Mouse (Mus musculus) hindbrain, embryonic 13.5 days (tissue): ENCODE measurements around the gene Foxd4. TPM values are rescaled to one million over a fixed set of nuclear protein-coding genes. Genes with fewer than 3 reads are reported as not detected.

Experiments
- ATAC-seq: fragments of 200-750 bp; cut with Nextera tagmentation; 2 replicates; pipeline ENCODE4 v1.8.0; 2017; ENCODE audit warnings: moderate TSS enrichment; ENCODE audit not compliant: low FRiP score
- H3K27ac ChIP-seq: fragments of 300-500 bp; sonication (generic); 2 replicates; pipeline ENCODE4 v1.5.1; 2015; ENCODE audit warnings: inconsistent platforms, mild to moderate bottlenecking, moderate library complexity
- H3K27me3 ChIP-seq: fragments of 300-500 bp; sonication (generic); 2 replicates; pipeline ENCODE4 v1.6.1; 2015; ENCODE audit warnings: mild to moderate bottlenecking, inconsistent platforms
- H3K36me3 ChIP-seq: fragments of 300-500 bp; sonication (generic); 2 replicates; pipeline ENCODE4 v1.6.1; 2015; ENCODE audit warnings: mild to moderate bottlenecking, inconsistent platforms
- H3K4me1 ChIP-seq: fragments of 300-500 bp; sonication (generic); replicated peaks from 2 replicates; pipeline ENCODE4 v1.6.1; 2015; ENCODE audit warnings: inconsistent platforms
- H3K4me2 ChIP-seq: fragments of 300-500 bp; sonication (generic); 2 replicates; pipeline ENCODE4 v1.6.1; 2015; ENCODE audit warnings: inconsistent platforms, mild to moderate bottlenecking, moderate library complexity
- H3K4me3 ChIP-seq: fragments of 300-500 bp; sonication (generic); 2 replicates; pipeline ENCODE4 v1.5.1; 2015; ENCODE audit warnings: mild to moderate bottlenecking, inconsistent platforms
- H3K9ac ChIP-seq: fragments of 300-500 bp; sonication (generic); 2 replicates; pipeline ENCODE4 v1.6.1; 2015; ENCODE audit warnings: mild to moderate bottlenecking, inconsistent platforms
- H3K9me3 ChIP-seq: fragments of 300-500 bp; sonication (generic); 2 replicates; pipeline ENCODE4 v1.6.1; 2016; ENCODE audit warnings: inconsistent platforms
- WGBS: fragments of 180-500 bp; shearing (Covaris S2); methylation state at CpG from one replicate; pipeline ENCODE4 v1.1.7; 2015; 5-methylcytosine and 5-hydroxymethylcytosine counted together
- polyA plus RNA-seq: library from polyadenylated mRNA; unstranded; fragments of >200 nt; fragmentation: Nextera tagmentation; extraction: Ambion mirVana; gene quantifications from 2 replicates; pipeline ENCODE4 v1.2.1, GENCODE M21; 2015

The Foxd4 gene
- polyA plus RNA-seq = 0.19 TPM in 1 of 2 replicates, not detected in the other

DNA sequence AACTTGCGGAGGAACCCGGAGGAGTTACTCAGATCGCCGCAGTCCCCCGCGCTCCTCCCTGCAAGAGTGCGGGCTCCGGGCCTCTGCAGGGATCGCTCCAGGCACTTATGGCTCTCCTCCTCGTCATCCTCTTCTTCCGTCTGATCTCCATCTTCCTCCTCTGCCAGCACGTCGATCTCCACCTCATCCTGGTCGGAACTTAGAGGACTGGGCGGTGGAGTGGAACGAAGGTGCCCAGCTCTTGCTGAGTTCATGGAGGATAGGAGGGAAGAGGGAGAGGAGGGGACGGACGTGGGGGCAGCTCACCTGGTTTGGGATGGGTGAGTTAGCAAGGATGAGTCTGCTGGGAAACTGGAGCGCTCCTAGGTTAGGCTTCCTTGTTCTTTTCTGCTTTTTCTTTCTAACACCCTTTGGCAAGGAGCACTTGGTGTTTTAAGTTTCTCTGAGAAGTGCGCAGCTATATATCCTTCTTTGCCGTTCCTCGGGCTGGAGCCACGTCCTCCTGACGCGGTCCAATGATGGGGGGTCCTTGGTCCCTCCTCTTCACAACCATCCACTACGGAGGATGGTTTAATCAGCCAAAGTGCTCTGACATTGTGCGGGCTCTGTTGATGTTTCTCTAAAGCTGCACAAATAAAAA, at the start of gene Foxd4:
Gene Foxd4, minus strand, starts transcription at position 617 of the 640 bp plus-strand sequence.
- ATAC-seq = 0 out of 2 replicates have a peak, but pooled peaks have one; percentile 27

DNA sequence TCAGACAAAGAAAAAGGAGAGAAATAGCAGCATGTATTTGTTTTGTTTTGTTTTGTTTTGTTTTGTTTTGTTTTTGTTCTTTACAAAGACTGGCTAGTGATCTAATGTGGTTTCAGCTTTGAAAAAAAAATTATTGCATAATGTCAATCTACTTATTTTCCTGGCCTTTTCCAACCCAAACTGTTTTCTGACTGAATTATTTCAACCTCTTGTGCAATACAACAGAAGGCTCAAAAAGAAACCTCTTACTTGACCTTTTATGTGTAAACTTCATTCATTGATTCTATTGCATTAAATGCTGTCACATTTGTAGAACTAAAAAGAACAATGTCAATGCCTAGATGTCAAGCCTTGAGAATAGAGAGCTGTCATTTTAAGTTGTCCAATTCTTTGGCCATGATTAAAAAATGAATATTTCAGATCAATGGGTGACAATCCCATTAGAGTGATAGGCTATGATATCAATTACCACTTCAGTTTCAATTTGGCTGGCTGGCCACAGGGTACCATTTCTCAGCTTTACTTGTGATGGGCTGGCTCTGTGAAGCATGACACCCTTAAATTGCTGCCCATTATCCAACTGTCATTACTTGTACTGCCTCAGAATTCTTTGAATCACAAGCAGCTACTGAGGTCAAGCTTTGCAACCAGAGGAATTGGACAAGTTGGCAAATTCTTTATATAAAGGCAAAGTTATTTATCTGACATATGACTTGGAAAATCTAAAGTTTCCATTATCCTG, 44.7 kb upstream of the Foxd4 start:
- Histone ChIP-seq H3K4me1 (no peaks in the 10 kb centered on the region), H3K36me3 (no peaks in the 10 kb centered on the region), H3K4me3 (no peak overlapping the region), H3K27ac (no peak overlapping the region), H3K4me2 (no peak overlapping the region), H3K9me3 (no peaks in the 10 kb centered on the region), H3K27me3 (no peaks in the 10 kb centered on the region), H3K9ac (no peak overlapping the region)
- no peak for ATAC-seq

More for the DNA sequence above, at the start of gene Foxd4:
- peak within 1 kb of the TSS; percentile 56 for H3K9ac ChIP-seq
- H3K4me1 ChIP-seq = peaks cover 23% of the 10 kb centered on the region
- H3K4me3 ChIP-seq = peak within 1 kb of the TSS; percentile 39
- H3K27ac ChIP-seq = no peak within 1 kb of the TSS
- under 1% methylated on average over 27 of the region's 27 CpGs for WGBS
- H3K4me2 ChIP-seq = peak within 1 kb of the TSS; percentile 64
- H3K27me3 ChIP-seq = peaks cover 90% of the 10 kb centered on the region
- H3K9me3 ChIP-seq = no peaks in the 10 kb centered on the region
- no peaks in the 10 kb centered on the region for H3K36me3 ChIP-seq

DNA sequence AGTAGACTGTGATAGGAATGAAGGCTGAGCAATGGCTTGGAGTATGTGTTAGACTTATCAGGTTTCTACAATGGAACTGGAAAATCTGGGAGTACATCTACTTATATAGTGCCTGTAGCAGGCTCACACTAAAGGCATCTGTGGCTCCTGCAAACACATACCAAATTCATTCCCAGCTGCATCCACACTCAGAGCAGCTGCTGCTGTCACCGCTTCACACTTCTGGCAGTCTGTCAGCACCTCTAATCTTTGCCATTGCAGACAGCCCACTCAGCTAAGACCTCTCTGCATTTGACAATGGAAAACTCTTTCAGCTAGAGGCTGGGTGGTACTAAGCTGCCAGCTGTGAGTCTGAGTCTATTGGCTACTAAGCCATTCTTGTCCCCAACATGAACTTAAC, 36.1 kb upstream of the Foxd4 start:
- Histone ChIP-seq H3K27ac (no peak overlapping the region), H3K4me2 (no peak overlapping the region), H3K9ac (no peak overlapping the region), H3K9me3 (no peaks in the 10 kb centered on the region), H3K4me3 (no peak overlapping the region), H3K4me1 (no peaks in the 10 kb centered on the region), H3K36me3 (peaks cover 6% of the 10 kb centered on the region), H3K27me3 (no peaks in the 10 kb centered on the region)
- ATAC-seq = no peak
- 68% methylated on average over 1 of the region's 1 CpGs for WGBS

DNA sequence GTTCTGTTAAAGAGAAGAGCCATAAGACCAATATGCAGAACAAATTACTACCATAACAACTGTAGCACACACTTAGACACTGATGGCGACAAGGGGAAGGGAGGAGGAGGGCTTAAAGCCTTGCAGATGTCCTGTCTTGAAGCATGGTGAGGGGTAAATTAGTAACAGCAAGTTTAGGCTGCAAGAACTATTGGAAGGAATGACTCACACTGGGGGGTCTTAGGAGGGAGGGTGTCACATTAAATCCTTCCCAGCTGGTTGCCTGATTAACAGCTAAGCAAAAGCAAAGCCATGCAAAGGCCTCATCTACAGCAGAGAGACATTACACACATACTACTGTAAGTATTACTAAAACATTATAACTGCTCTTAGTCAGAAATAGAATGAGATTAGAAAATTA, 28.0 kb upstream of the Foxd4 start:
- H3K9me3 ChIP-seq = no peaks in the 10 kb centered on the region
- no peak overlapping the region for H3K4me3 ChIP-seq
- 34% methylated on average over 1 of the region's 1 CpGs for WGBS
- H3K9ac ChIP-seq = no peak overlapping the region
- no peak overlapping the region for H3K27ac ChIP-seq
- H3K4me1 ChIP-seq = no peaks in the 10 kb centered on the region
- no peak for ATAC-seq
- no peak overlapping the region for H3K4me2 ChIP-seq
- H3K27me3 ChIP-seq = no peaks in the 10 kb centered on the region
- no peaks in the 10 kb centered on the region for H3K36me3 ChIP-seq

DNA sequence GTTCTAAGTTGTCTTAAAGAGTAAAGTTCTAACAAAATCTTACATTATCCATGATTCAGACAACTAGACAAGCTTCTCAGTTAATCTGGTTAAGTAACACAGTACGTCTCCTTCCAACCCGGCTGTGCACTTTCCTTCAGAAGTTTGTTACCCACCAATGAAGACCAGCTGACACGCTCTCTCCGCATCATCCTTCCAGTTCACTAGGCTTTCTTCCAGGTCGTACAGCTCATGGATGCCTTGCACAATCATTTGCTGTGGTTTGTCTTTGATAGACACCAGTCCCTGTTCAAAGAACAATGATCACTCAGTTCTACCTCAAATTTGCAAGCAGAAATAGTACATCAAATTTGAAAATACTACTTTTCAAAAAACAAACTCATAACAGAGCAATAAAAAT, 19.9 kb upstream of the Foxd4 start:
- no peak overlapping the region for H3K27ac ChIP-seq
- no peak overlapping the region for H3K4me3 ChIP-seq
- no peak overlapping the region for H3K4me2 ChIP-seq
- H3K9ac ChIP-seq = no peak overlapping the region
- H3K9me3 ChIP-seq = no peaks in the 10 kb centered on the region
- ATAC-seq = no peak
- H3K36me3 ChIP-seq = peaks cover 18% of the 10 kb centered on the region
- H3K27me3 ChIP-seq = no peaks in the 10 kb centered on the region
- H3K4me1 ChIP-seq = no peaks in the 10 kb centered on the region
- WGBS = 84% methylated on average over 5 of the region's 5 CpGs

DNA sequence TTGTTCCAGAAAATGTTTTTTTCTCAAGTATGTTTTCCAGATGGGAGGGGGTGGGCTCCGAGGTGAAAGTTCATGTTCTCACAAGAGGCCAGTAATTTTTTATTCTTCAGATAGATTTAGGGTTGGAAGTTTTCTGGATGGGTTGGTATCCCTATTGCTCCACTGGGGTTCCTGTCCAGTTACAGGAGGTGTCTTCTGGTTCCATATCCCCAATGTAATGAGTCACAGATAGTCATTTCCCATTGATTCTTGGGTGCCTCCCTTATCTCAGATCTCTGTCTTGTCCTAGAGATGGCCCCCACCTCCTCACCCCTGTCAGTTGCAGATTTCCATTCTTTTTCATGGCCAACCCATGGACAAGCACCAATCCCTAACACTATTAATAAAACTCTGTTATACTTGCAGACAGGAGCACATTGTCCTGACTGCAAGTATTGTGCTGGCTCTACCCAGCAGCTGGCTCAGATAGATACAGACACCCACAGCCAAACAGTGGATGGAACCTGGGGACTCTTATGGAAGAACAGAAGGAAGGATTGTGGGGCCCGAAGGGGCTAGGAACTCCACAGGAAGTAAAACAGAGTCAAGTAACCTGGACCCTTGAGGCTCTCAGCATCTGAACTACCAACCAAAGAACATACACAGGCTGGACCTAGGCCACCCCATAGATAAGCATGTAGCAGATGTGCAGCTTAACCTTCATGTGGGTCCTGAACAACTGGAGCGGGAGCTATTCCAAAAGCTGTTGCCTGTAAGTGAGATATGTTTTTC, 7.6 kb upstream of the Foxd4 start:
- 93% methylated on average over 3 of the region's 3 CpGs for WGBS
- no peak for ATAC-seq

DNA sequence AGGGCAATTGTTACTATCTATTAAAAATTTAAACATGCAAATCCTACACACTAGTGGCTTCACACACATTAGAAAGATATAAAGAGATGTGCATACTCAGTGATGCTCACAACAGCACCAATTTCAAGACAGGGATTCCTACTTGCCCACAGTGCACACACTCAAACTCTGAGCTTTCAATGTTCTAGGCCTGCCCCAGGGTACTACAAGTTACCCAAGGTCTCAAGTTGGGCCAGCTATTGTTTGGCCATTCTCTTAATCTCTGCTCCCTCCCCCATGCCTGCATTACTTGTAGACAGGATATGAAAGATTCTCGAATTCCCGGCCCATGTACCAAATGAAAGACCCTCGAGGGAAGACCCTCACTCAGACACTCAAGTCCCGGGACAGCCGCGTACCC, 6.7 kb upstream of the Foxd4 start:
- no peak for ATAC-seq
- H3K4me3 ChIP-seq = no peak overlapping the region
- H3K9me3 ChIP-seq = no peaks in the 10 kb centered on the region
- peaks cover 25% of the 10 kb centered on the region for H3K27me3 ChIP-seq
- H3K27ac ChIP-seq = no peak overlapping the region
- H3K9ac ChIP-seq = no peak overlapping the region
- no peaks in the 10 kb centered on the region for H3K4me1 ChIP-seq
- no peak overlapping the region for H3K4me2 ChIP-seq
- 91% methylated on average over 6 of the region's 6 CpGs for WGBS
- H3K36me3 ChIP-seq = no peaks in the 10 kb centered on the region

More for the DNA sequence above, 7.6 kb upstream of the Foxd4 start:
- Histone ChIP-seq H3K4me3 (no peak overlapping the region), H3K9me3 (no peaks in the 10 kb centered on the region), H3K27ac (no peak overlapping the region), H3K27me3 (peaks cover 16% of the 10 kb centered on the region), H3K9ac (no peak overlapping the region), H3K4me1 (no peaks in the 10 kb centered on the region), H3K4me2 (no peak overlapping the region), H3K36me3 (no peaks in the 10 kb centered on the region)

DNA sequence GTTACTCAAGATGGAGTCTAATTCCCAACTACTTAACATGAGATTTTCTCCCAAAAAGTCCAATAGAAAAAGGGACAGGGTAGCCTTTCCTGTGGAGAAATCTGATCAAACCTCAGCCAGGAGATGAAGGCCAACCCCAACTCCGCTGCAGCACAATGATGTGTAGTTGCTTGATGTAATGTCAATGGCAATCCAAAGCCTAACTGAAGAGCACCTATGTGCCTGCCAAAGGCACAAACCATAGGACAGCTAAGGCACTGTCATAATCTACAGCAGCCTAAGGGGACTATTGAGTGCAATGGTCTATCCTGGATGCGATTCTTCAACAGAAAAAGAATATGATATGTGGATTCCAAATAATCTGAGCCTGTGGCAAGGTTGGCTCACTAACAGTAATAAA, 1.8 kb upstream of the Foxd4 start:
- no peaks in the 10 kb centered on the region for H3K9me3 ChIP-seq
- no peak overlapping the region for H3K27ac ChIP-seq
- peaks cover 17% of the 10 kb centered on the region for H3K4me1 ChIP-seq
- H3K27me3 ChIP-seq = peaks cover 70% of the 10 kb centered on the region
- H3K4me3 ChIP-seq = no peak overlapping the region
- no peaks in the 10 kb centered on the region for H3K36me3 ChIP-seq
- no peak overlapping the region for H3K4me2 ChIP-seq
- ATAC-seq = no peak
- 52% methylated on average over 2 of the region's 2 CpGs for WGBS
- H3K9ac ChIP-seq = no peak overlapping the region

DNA sequence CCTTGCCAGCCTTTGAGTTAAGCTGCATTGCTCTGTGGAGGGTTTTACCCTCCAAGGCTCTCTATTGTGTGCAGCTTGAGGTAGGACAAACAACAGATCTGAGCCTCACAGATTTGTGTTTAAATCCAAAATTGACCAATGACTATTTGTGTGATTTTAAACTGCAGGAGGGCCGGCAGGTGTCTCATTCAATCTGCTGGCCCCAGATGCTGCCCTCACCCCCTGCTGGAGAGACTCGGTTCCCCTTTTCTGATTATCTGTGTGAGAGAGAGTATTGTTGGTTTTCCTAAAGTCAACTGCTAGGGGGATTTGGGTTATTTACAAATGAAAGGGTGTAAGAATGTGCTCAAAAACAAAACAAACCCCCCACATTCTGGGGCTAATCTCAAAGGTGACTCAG, 1.3 kb upstream of the Foxd4 start:
- H3K4me2 ChIP-seq = no peak overlapping the region
- H3K36me3 ChIP-seq = no peaks in the 10 kb centered on the region
- peaks cover 21% of the 10 kb centered on the region for H3K4me1 ChIP-seq
- WGBS = 6% methylated on average over 2 of the region's 2 CpGs
- H3K9me3 ChIP-seq = no peaks in the 10 kb centered on the region
- no peak overlapping the region for H3K4me3 ChIP-seq
- no peak overlapping the region for H3K27ac ChIP-seq
- ATAC-seq = no peak
- H3K27me3 ChIP-seq = peaks cover 76% of the 10 kb centered on the region
- no peak overlapping the region for H3K9ac ChIP-seq

DNA sequence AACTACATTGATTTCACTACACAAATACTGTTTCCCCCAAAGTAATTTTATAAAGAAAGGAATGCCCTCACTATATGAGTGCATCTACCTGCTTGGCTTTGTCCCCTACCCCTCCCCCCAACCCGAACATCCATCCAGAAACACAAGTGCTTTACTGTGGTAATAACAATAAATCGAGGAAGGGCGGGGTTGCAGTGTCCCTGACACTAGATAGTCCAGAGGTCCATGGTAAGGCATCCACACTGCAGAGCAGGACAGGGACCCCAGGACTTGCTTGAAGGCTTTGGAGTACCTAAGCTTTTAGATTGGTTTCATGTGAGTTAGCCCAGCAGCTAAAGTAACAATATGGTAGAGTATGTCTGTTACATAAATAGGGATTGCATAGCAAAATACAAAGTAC, 669 bp upstream of the Foxd4 start:
- Histone ChIP-seq H3K4me2 (no peak overlapping the region), H3K27me3 (peaks cover 81% of the 10 kb centered on the region), H3K27ac (no peak overlapping the region), H3K4me3 (no peak overlapping the region), H3K9me3 (no peaks in the 10 kb centered on the region), H3K36me3 (no peaks in the 10 kb centered on the region), H3K9ac (no peak overlapping the region), H3K4me1 (peaks cover 23% of the 10 kb centered on the region)
- no peak for ATAC-seq
- WGBS = 8% methylated on average over 3 of the region's 3 CpGs

DNA sequence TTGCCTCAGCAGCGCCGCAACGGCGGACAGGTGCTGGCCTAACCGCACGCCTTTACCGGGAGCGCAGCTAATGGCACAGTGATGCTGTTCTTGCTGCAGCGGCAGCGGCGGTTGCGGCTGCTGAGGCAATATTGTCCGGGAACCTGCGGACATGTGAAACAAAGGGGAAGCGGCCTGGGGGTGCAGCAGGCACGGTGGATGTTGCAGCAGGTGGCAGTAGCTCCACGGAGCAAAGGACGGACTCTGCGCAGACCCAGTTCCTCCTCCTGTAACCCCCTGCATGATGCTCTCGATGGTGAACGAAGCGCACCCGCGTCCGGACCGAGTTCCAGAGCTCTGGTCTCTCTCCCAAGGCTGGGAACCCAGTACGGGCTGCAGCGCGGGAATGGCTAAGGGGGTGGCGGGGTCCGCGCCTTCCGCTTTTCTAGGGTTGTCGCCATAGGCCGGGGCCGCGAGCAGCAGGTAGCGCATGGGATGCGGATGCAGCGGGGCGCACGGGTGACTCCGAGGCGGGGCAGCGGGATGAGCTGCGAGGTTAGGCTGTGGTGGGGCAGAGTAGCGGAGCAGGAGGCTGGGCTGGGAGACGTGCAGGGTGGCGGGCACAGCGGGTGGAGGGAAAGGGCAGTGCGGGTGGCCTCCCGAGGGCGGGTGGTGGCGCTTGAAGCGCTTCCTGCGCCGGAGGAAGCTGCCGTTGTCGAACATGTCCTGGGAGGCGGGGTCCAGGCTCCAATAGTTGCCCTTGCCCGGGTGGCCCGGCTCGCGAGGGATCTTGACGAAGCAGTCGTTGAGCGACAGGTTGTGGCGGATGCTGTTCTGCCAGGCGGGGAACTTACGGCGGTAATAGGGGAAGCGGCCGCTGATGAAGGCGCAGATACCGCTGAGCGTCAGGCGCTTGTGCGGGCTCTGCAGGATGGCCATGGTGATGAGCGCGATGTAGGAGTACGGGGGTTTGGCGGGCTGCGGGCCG, 1.1 kb downstream of the Foxd4 start:
- Histone ChIP-seq H3K9me3 (no peaks in the 10 kb centered on the region), H3K4me1 (peaks cover 23% of the 10 kb centered on the region), H3K27ac (no peak overlapping the region), H3K27me3 (peaks cover 94% of the 10 kb centered on the region), H3K4me2 (peak overlapping the region; percentile 64), H3K4me3 (peak overlapping the region; percentile 39), H3K36me3 (no peaks in the 10 kb centered on the region), H3K9ac (peak overlapping the region; percentile 56)
- ATAC-seq = peak; percentile 63
- under 1% methylated on average over 77 of the region's 84 CpGs for WGBS
